Mouse (Mus musculus) midbrain, embryonic 16.5 days (tissue): ENCODE results near the gene Htr1d. TPM values are rescaled to one million over a fixed set of nuclear protein-coding genes. Genes with fewer than 3 reads are reported as not detected.

Source experiments
- ATAC-seq: fragments of 200-750 bp; cut with Nextera tagmentation; 2 replicates; pipeline ENCODE4 v1.8.0; 2017; ENCODE audit warnings: moderate TSS enrichment
- H3K27ac ChIP-seq: fragments of 300-500 bp; sonication (generic); 2 replicates; pipeline ENCODE4 v1.5.1; 2014; ENCODE audit warnings: mild to moderate bottlenecking, low read length, mixed read lengths
- H3K27me3 ChIP-seq: fragments of 300-500 bp; sonication (generic); 2 replicates; pipeline ENCODE4 v1.6.1; 2014; ENCODE audit warnings: low read depth, low read length, mixed read lengths; ENCODE audit not compliant: control insufficient read depth, insufficient read depth
- H3K36me3 ChIP-seq: fragments of 300-500 bp; sonication (generic); 2 replicates; pipeline ENCODE4 v1.6.1; 2014; ENCODE audit warnings: mild to moderate bottlenecking, low read length, moderate library complexity, mixed read lengths; ENCODE audit not compliant: control insufficient read depth, insufficient read depth
- H3K4me1 ChIP-seq: fragments of 300-500 bp; sonication (generic); 2 replicates; pipeline ENCODE4 v1.6.1; 2014; ENCODE audit warnings: mild to moderate bottlenecking, low read length, mixed read lengths; ENCODE audit not compliant: control insufficient read depth, insufficient read depth
- H3K4me2 ChIP-seq: fragments of 300-500 bp; sonication (generic); 2 replicates; pipeline ENCODE4 v1.6.1; 2014; ENCODE audit warnings: mild to moderate bottlenecking, low read length, mixed read lengths
- H3K4me3 ChIP-seq: fragments of 300-500 bp; sonication (generic); 2 replicates; pipeline ENCODE4 v1.5.1; 2014; ENCODE audit warnings: low read depth, mild to moderate bottlenecking, low read length, moderate library complexity, mixed read lengths
- H3K9ac ChIP-seq: fragments of 300-500 bp; sonication (generic); 2 replicates; pipeline ENCODE4 v1.6.1; 2014; ENCODE audit warnings: low read depth, low read length, mixed read lengths
- H3K9me3 ChIP-seq: fragments of 300-500 bp; sonication (generic); replicated peaks from 2 replicates; pipeline ENCODE4 v1.6.1; 2014; ENCODE audit warnings: mild to moderate bottlenecking, low read length, mixed read lengths; ENCODE audit not compliant: control insufficient read depth, poor library complexity, severe bottlenecking
- WGBS: fragments of 180-500 bp; shearing (Covaris S2); extraction: QIAGEN DNeasy Blood & Tissue Kit; methylation state at CpG from one replicate; pipeline ENCODE4 v1.1.7; 2014; 5-methylcytosine and 5-hydroxymethylcytosine counted together
- polyA plus RNA-seq: library from polyadenylated mRNA; unstranded; fragments of >200 nt; fragmentation: Nextera tagmentation; extraction: Ambion mirVana; gene quantifications from 2 replicates; pipeline ENCODE4 v1.2.1, GENCODE M21; 2015

Htr1d gene
- polyA plus RNA-seq, 1 experiment from 2014 or later = 2.8 TPM

- Histone ChIP-seq H3K9me3 (no peaks in the 10 kb centered on the region), H3K4me3 (no peak overlapping the region), H3K4me2 (no peak overlapping the region), H3K4me1 (no peaks in the 10 kb centered on the region), H3K27ac (no peak overlapping the region), H3K36me3 (no peaks in the 10 kb centered on the region), H3K27me3 (no peaks in the 10 kb centered on the region), H3K9ac (no peak overlapping the region)
- ATAC-seq = no peak
- 65% methylated on average over 15 of the region's 15 CpGs for WGBS
Observed at GRCm38 (mm10) chr4:136441354-136442043, 18.2 kb downstream of the Htr1d start.

- Histone ChIP-seq H3K9ac (no peak overlapping the region), H3K36me3 (no peaks in the 10 kb centered on the region), H3K4me1 (no peaks in the 10 kb centered on the region), H3K4me2 (no peak overlapping the region), H3K27ac (no peak overlapping the region), H3K9me3 (no peaks in the 10 kb centered on the region), H3K4me3 (no peak overlapping the region), H3K27me3 (no peaks in the 10 kb centered on the region)
- no peak for ATAC-seq
- 80% methylated on average over 4 of the region's 4 CpGs for WGBS
Observed at GRCm38 (mm10) chr4:136444561-136444960, 21.2 kb downstream of the Htr1d start.

DNA sequence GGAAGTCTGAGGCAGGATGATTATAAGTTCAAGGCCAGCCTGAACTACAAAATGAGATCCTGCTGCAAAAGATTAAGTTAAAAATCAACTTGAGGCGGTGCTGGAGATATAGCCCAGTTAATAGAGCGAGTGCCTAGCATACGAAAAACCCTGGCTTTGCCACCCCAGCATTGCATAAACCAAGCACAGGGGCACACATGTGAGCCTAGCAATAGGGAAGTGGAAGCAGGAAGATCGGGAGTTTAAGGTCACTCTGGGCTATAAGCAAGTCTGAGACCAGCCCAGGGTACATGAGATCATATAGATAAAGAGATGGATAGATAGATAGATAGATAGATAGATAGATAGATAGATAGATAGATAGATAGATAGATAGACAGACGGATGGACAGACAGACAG, 26.5 kb downstream of the Htr1d start:
- ATAC-seq = no peak
- WGBS = 92% methylated on average over 5 of the region's 5 CpGs
- H3K27me3 ChIP-seq = no peaks in the 10 kb centered on the region
- H3K4me2 ChIP-seq = no peak overlapping the region
- 0 out of 2 replicates have a peak, but pooled peaks cover 3% of the 10 kb centered on the region for H3K4me1 ChIP-seq
- H3K9ac ChIP-seq = no peak overlapping the region
- H3K9me3 ChIP-seq = no peaks in the 10 kb centered on the region
- no peak overlapping the region for H3K27ac ChIP-seq
- no peak overlapping the region for H3K4me3 ChIP-seq
- no peaks in the 10 kb centered on the region for H3K36me3 ChIP-seq

DNA sequence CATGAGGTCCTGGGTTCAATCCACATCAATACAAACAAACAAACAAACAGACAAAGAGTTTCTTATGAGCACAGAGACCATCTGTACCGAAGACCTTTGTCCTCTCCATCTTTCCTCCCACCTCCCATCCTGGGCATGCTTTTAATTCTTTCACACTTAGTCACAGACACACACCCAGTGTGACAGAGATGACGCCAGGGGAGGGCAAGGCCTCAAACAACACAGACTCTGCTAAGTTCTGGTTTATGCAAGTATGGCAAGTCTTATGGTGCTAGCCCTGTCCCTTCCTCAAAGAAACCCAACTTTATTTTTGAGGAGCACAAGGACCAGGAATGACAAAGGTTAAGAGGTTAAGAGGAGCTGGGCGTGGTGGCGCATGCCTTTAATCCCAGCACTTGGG, 26.9 kb downstream of the Htr1d start:
- H3K9me3 ChIP-seq = no peaks in the 10 kb centered on the region
- no peak for ATAC-seq
- 89% methylated on average over 4 of the region's 4 CpGs for whole genome bisulfite sequencing
- no peak overlapping the region for H3K27ac ChIP-seq
- no peaks in the 10 kb centered on the region for H3K36me3 ChIP-seq
- H3K4me1 ChIP-seq = 0 out of 2 replicates have a peak, but pooled peaks cover 3% of the 10 kb centered on the region
- H3K4me3 ChIP-seq = no peak overlapping the region
- H3K27me3 ChIP-seq = no peaks in the 10 kb centered on the region
- no peak overlapping the region for H3K4me2 ChIP-seq
- H3K9ac ChIP-seq = no peak overlapping the region

- ATAC-seq = no peak
- H3K27ac ChIP-seq = no peak overlapping the region
- no peaks in the 10 kb centered on the region for H3K27me3 ChIP-seq
- no peak overlapping the region for H3K4me3 ChIP-seq
- H3K4me1 ChIP-seq = 0 out of 2 replicates have a peak, but pooled peaks cover 3% of the 10 kb centered on the region
- H3K9ac ChIP-seq = no peak overlapping the region
- H3K4me2 ChIP-seq = no peak overlapping the region
- no peaks in the 10 kb centered on the region for H3K36me3 ChIP-seq
- no peaks in the 10 kb centered on the region for H3K9me3 ChIP-seq
- WGBS = 29% methylated on average over 6 of the region's 6 CpGs
Observed at GRCm38 (mm10) chr4:136451564-136451963, 28.2 kb downstream of the Htr1d start.

DNA sequence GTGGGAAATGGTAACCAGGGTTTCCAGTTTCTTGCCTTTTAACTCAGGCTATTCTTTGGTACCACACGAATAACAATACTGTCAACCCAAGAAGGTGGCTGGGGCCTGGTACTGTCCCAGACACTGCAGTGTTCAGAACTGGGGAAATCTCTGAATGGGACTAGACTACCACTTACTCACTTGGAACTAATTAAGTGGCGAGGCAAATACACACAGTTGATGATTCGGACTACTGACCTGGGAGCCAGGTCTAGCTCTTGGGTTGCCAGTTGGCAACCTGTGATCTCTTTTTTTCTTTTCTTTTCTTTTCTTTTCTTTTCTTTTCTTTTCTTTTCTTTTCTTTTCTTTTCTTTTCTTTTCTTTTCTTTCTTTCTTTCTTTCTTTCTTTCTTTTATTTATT, 29.0 kb downstream of the Htr1d start:
- no peak for ATAC-seq
- Histone ChIP-seq H3K4me2 (no peak overlapping the region), H3K36me3 (no peaks in the 10 kb centered on the region), H3K27ac (no peak overlapping the region), H3K4me3 (no peak overlapping the region), H3K9ac (no peak overlapping the region), H3K4me1 (0 out of 2 replicates have a peak, but pooled peaks cover 3% of the 10 kb centered on the region), H3K9me3 (no peaks in the 10 kb centered on the region), H3K27me3 (no peaks in the 10 kb centered on the region)
- WGBS = 80% methylated on average over 3 of the region's 3 CpGs

- H3K27ac ChIP-seq = no peak overlapping the region
- no peak overlapping the region for H3K9ac ChIP-seq
- H3K4me3 ChIP-seq = no peak overlapping the region
- H3K27me3 ChIP-seq = no peaks in the 10 kb centered on the region
- 69% methylated on average over 5 of the region's 5 CpGs for WGBS
- H3K4me2 ChIP-seq = no peak overlapping the region
- no peaks in the 10 kb centered on the region for H3K9me3 ChIP-seq
- no peak for ATAC-seq
- no peaks in the 10 kb centered on the region for H3K36me3 ChIP-seq
- H3K4me1 ChIP-seq = 0 out of 2 replicates have a peak, but pooled peaks cover 3% of the 10 kb centered on the region
Observed at GRCm38 (mm10) chr4:136452792-136453191, 29.5 kb downstream of the Htr1d start.

DNA sequence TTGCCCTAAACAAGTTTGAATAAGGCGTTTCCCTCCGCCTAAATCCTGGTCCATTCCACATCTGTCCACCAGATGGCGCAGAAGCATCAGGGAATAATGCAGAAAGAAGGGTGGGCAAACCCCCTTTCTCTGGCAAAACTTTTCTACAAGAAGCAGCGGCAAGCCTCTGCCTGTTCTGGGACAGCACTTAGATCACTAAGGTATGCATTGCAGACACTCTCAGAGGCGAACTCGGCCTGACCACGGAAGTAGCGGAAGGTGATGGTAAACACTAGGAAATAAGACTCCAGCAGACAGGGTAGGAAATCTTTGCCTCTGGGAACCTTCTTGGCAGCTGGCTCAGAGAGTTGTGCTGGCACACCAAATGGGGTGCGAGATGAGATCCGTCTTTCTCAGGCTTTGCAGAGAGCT, 31.5 kb downstream of the Htr1d start:
- Histone ChIP-seq H3K27ac (no peak overlapping the region), H3K4me1 (0 out of 2 replicates have a peak, but pooled peaks cover 3% of the 10 kb centered on the region), H3K4me2 (0 out of 2 replicates have a peak overlapping the region, but pooled peaks have one; percentile 15), H3K9ac (no peak overlapping the region), H3K36me3 (no peaks in the 10 kb centered on the region), H3K27me3 (no peaks in the 10 kb centered on the region), H3K9me3 (no peaks in the 10 kb centered on the region), H3K4me3 (no peak overlapping the region)
- 15% methylated on average over 10 of the region's 10 CpGs for WGBS
- no peak for ATAC-seq

DNA sequence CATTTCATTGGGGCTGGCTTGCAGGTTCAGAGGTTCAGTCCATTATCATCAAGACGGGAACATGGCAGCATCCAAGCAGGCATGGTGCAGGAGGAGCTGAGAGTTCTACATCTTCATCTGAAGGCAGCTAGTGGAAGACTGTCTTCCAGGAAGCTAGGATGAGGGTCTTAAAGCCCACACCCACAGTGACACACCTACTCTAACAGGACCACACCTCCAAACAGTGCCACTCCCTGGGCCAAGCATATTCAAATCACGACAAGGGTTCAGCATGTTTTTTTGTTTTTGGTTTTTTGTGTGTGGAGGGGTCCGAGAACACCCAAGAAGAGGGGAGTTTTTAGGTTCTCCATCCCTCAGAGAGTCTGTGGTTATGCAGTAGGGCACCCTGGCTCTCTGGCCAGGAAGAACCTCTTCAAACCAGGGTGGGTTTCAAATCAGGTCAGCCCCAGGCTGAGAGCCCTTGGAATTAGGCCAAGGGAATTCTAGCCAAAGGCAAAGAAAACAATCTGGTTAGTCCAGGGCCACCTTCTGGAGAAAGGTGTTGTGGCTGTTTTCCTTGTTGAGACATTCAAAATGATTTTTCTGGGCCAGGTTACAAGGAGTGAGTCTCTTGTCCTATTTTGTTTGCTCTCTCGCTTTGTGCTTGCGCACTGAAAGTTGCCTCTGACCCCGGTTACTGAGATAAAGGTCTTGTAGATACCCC, 33.3 kb downstream of the Htr1d start:
- no peaks in the 10 kb centered on the region for H3K36me3 ChIP-seq
- no peak for ATAC-seq
- 96% methylated on average over 6 of the region's 6 CpGs for WGBS

More for the DNA sequence above, 33.3 kb downstream of the Htr1d start:
- no peak overlapping the region for H3K9ac ChIP-seq
- no peak overlapping the region for H3K4me2 ChIP-seq
- no peak overlapping the region for H3K27ac ChIP-seq
- H3K9me3 ChIP-seq = no peaks in the 10 kb centered on the region
- H3K4me3 ChIP-seq = no peak overlapping the region
- H3K4me1 ChIP-seq = 0 out of 2 replicates have a peak, but pooled peaks cover 1% of the 10 kb centered on the region
- no peaks in the 10 kb centered on the region for H3K27me3 ChIP-seq
